Mouse (Mus musculus) 3134 (cell line): ENCODE data around the gene Fam229a.

Source experiments
- DNase-seq: peaks from one replicate; pipeline ENCODE4 v3.0.0-alpha.2; 2011; ENCODE audit warnings: low spot score; ENCODE audit not compliant: insufficient read length; ENCODE audit errors: extremely low read depth

Fam229a gene

GRCm38 (mm10) chr4:129495672-129496562, 4.9 kb downstream of the Fam229a start:
- DNase-seq, result no peak

GRCm38 (mm10) chr4:129496631-129497030, 5.6 kb downstream of the Fam229a start:
- no peak for DNase-seq

GRCm38 (mm10) chr4:129498941-129499340, 8.0 kb downstream of the Fam229a start:
- no peak for DNase-seq

- DNase-seq, result no peak
These were observed 9.0 kb downstream of the Fam229a start for GRCm38 (mm10) chr4:129500017-129500416.

- no peak for DNase-seq
These were observed 9.9 kb downstream of the Fam229a start for GRCm38 (mm10) chr4:129500607-129501566.

- no peak for DNase-seq
These were observed 11.4 kb downstream of the Fam229a start for GRCm38 (mm10) chr4:129502327-129502888.

- DNase-seq, result no peak
These were observed 12.0 kb downstream of the Fam229a start for GRCm38 (mm10) chr4:129502901-129503444.

GRCm38 (mm10) chr4:129505511-129505910, 14.5 kb downstream of the Fam229a start:
- DNase-seq, result no peak

- DNase-seq, result no peak
These were observed 16.6 kb downstream of the Fam229a start for GRCm38 (mm10) chr4:129507434-129508236.

- DNase-seq, result no peak
These were observed 17.2 kb downstream of the Fam229a start for GRCm38 (mm10) chr4:129508237-129508515.

GRCm38 (mm10) chr4:129508834-129509600, 18.0 kb downstream of the Fam229a start:
- no peak for DNase-seq

GRCm38 (mm10) chr4:129509650-129510049, 18.7 kb downstream of the Fam229a start:
- no peak for DNase-seq

GRCm38 (mm10) chr4:129510723-129511412, 19.9 kb downstream of the Fam229a start:
- DNase-seq, result no peak

- no peak for DNase-seq
These were observed 20.6 kb downstream of the Fam229a start for GRCm38 (mm10) chr4:129511413-129512096.

- DNase-seq, result no peak
These were observed 22.2 kb downstream of the Fam229a start, which contains the start of gene Marcksl1 for GRCm38 (mm10) chr4:129513086-129513767. Gene Marcksl1, plus strand, starts transcription at chr4:129513581.

GRCm38 (mm10) chr4:129513891-129514290, 22.9 kb downstream of the Fam229a start:
- no peak for DNase-seq

GRCm38 (mm10) chr4:129514300-129514898, 23.4 kb downstream of the Fam229a start:
- DNase-seq, result no peak
